Mouse (Mus musculus): ENCODE measurements around the gene Frrs1.

The Frrs1 gene

GRCm38 (mm10) chr3:116906596-116906995 is 47.3 kb downstream of the Frrs1 start:
- no peak for DNase-seq (ENCODE audit: low read depth, low spot score)

GRCm38 (mm10) chr3:116914374-116914773 is 55.1 kb downstream of the Frrs1 start:
- DNase-seq (ENCODE audit: low read depth, low spot score) = no peak

GRCm38 (mm10) chr3:116914931-116915330 is 55.7 kb downstream of the Frrs1 start:
- no peak for DNase-seq (ENCODE audit: low read depth, low spot score)

GRCm38 (mm10) chr3:116917016-116917415 is 57.8 kb downstream of the Frrs1 start:
- DNase-seq (ENCODE audit: low read depth, low spot score) = no peak

GRCm38 (mm10) chr3:116921535-116921934 is 62.3 kb downstream of the Frrs1 start:
- no peak for DNase-seq (ENCODE audit: low read depth, low spot score)

GRCm38 (mm10) chr3:116923042-116923441 is 63.8 kb downstream of the Frrs1 start:
- no peak for DNase-seq (ENCODE audit: low read depth, low spot score)

GRCm38 (mm10) chr3:116928994-116929393 is 69.7 kb downstream of the Frrs1 start:
- DNase-seq (ENCODE audit: low read depth, low spot score) = peak; percentile 92

GRCm38 (mm10) chr3:116933158-116933557 is 73.9 kb downstream of the Frrs1 start:
- DNase-seq (ENCODE audit: low read depth, low spot score) = no peak

- no peak for DNase-seq (ENCODE audit: low read depth, low spot score)
Measured at GRCm38 (mm10) chr3:116936934-116937691, 77.8 kb downstream of the Frrs1 start.

- DNase-seq (ENCODE audit: low read depth, low spot score) = no peak
Measured at GRCm38 (mm10) chr3:116940804-116941558, 81.7 kb downstream of the Frrs1 start.

- DNase-seq (ENCODE audit: low read depth, low spot score) = no peak
Measured at GRCm38 (mm10) chr3:116941559-116942117, 82.4 kb downstream of the Frrs1 start.

- DNase-seq (ENCODE audit: low read depth, low spot score) = no peak
Measured at GRCm38 (mm10) chr3:116942751-116943150, 83.5 kb downstream of the Frrs1 start.

- no peak for DNase-seq (ENCODE audit: low read depth, low spot score)
Measured at GRCm38 (mm10) chr3:116943422-116943821, 84.2 kb downstream of the Frrs1 start.

GRCm38 (mm10) chr3:116946476-116946875 is 87.2 kb downstream of the Frrs1 start:
- no peak for DNase-seq (ENCODE audit: low read depth, low spot score)

GRCm38 (mm10) chr3:116950665-116951115 is 91.4 kb downstream of the Frrs1 start:
- DNase-seq (ENCODE audit: low read depth, low spot score) = no peak

- DNase-seq (ENCODE audit: low read depth, low spot score) = no peak
Measured at GRCm38 (mm10) chr3:116951489-116951888, 92.2 kb downstream of the Frrs1 start.

- no peak for DNase-seq (ENCODE audit: low read depth, low spot score)
Measured at GRCm38 (mm10) chr3:116952242-116952899, 93.1 kb downstream of the Frrs1 start.

GRCm38 (mm10) chr3:116953366-116953765 is 94.1 kb downstream of the Frrs1 start:
- no peak for DNase-seq (ENCODE audit: low read depth, low spot score)

- DNase-seq (ENCODE audit: low read depth, low spot score) = no peak
Measured at GRCm38 (mm10) chr3:116955061-116955460, 95.8 kb downstream of the Frrs1 start.

Measured in skeletal muscle tissue, adult 2 months (tissue).